Mouse (Mus musculus): ENCODE measurements around the gene Gm49721. TPM values are rescaled to one million over a fixed set of nuclear protein-coding genes. Genes with fewer than 3 reads are reported as not detected.
"Not testable (repeated sequence)": the region's sequence is repeated elsewhere in the genome, so short reads cannot be mapped to it uniquely, and the experiment has no call there.

Gm49721 gene
- polyA plus RNA-seq, 1 experiment from 2014 or later, result 0.17 TPM

- H3K36me3 ChIP-seq; H3K4me2 ChIP-seq; H3K9ac ChIP-seq; H3K27me3 ChIP-seq (replicated peaks); H3K4me3 ChIP-seq; ATAC-seq (ENCODE audit: extremely low read depth, insufficient number of reproducible peaks, low FRiP score, low TSS enrichment); H3K9me3 ChIP-seq; H3K4me1 ChIP-seq; H3K27ac ChIP-seq (replicated peaks): not testable (repeated sequence)
- 47% methylated on average over 7 of the region's 7 CpGs for WGBS
These were observed 51.5 kb downstream of the Gm49721 start for GRCm38 (mm10) chr17:7030204-7030603.

- not testable (repeated sequence) for H3K4me2 ChIP-seq; H3K27me3 ChIP-seq (replicated peaks); H3K4me1 ChIP-seq; H3K36me3 ChIP-seq; H3K9me3 ChIP-seq; ATAC-seq (ENCODE audit: extremely low read depth, insufficient number of reproducible peaks, low FRiP score, low TSS enrichment); H3K9ac ChIP-seq; H3K27ac ChIP-seq (replicated peaks); H3K4me3 ChIP-seq
- WGBS, result 53% methylated on average over 3 of the region's 6 CpGs
These were observed 52.0 kb downstream of the Gm49721 start for GRCm38 (mm10) chr17:7030622-7031174.

- not testable (repeated sequence) for H3K27me3 ChIP-seq (replicated peaks); H3K36me3 ChIP-seq; ATAC-seq (ENCODE audit: extremely low read depth, insufficient number of reproducible peaks, low FRiP score, low TSS enrichment); H3K9me3 ChIP-seq; H3K4me2 ChIP-seq; H3K27ac ChIP-seq (replicated peaks); H3K9ac ChIP-seq; H3K4me1 ChIP-seq; H3K4me3 ChIP-seq
- WGBS, result 63% methylated on average over 3 of the region's 17 CpGs
These were observed 54.8 kb downstream of the Gm49721 start for GRCm38 (mm10) chr17:7033192-7034166.

- H3K4me2 ChIP-seq; H3K9ac ChIP-seq; ATAC-seq (ENCODE audit: extremely low read depth, insufficient number of reproducible peaks, low FRiP score, low TSS enrichment); H3K4me3 ChIP-seq; H3K4me1 ChIP-seq; H3K36me3 ChIP-seq; H3K9me3 ChIP-seq; H3K27me3 ChIP-seq (replicated peaks); H3K27ac ChIP-seq (replicated peaks): not testable (repeated sequence)
- WGBS, result 59% methylated on average over 3 of the region's 4 CpGs
These were observed 90.4 kb downstream of the Gm49721 start for GRCm38 (mm10) chr17:7068997-7069539.

- 64% methylated on average over 7 of the region's 7 CpGs for WGBS
- not testable (repeated sequence) for H3K9me3 ChIP-seq; H3K4me3 ChIP-seq; ATAC-seq (ENCODE audit: extremely low read depth, insufficient number of reproducible peaks, low FRiP score, low TSS enrichment); H3K9ac ChIP-seq; H3K4me2 ChIP-seq; H3K4me1 ChIP-seq; H3K27ac ChIP-seq (replicated peaks); H3K27me3 ChIP-seq (replicated peaks); H3K36me3 ChIP-seq
These were observed 91.0 kb downstream of the Gm49721 start for GRCm38 (mm10) chr17:7069561-7070240.

- H3K4me3 ChIP-seq; H3K4me1 ChIP-seq; H3K9ac ChIP-seq; H3K36me3 ChIP-seq; H3K27ac ChIP-seq (replicated peaks); ATAC-seq (ENCODE audit: extremely low read depth, insufficient number of reproducible peaks, low FRiP score, low TSS enrichment); H3K27me3 ChIP-seq (replicated peaks); H3K9me3 ChIP-seq; H3K4me2 ChIP-seq: not testable (repeated sequence)
- 56% methylated on average over 3 of the region's 3 CpGs for WGBS
These were observed 95.8 kb downstream of the Gm49721 start for GRCm38 (mm10) chr17:7074494-7074893.

- WGBS, result 77% methylated on average over 5 of the region's 6 CpGs
- not testable (repeated sequence) for ATAC-seq (ENCODE audit: extremely low read depth, insufficient number of reproducible peaks, low FRiP score, low TSS enrichment); H3K4me2 ChIP-seq; H3K9me3 ChIP-seq; H3K36me3 ChIP-seq; H3K9ac ChIP-seq; H3K4me3 ChIP-seq; H3K4me1 ChIP-seq; H3K27me3 ChIP-seq (replicated peaks); H3K27ac ChIP-seq (replicated peaks)
These were observed 96.8 kb downstream of the Gm49721 start for GRCm38 (mm10) chr17:7075519-7075918.

GRCm38 (mm10) chr17:7079558-7079957, 100.9 kb downstream of the Gm49721 start:
- not testable (repeated sequence) for H3K27ac ChIP-seq (replicated peaks); H3K4me2 ChIP-seq; H3K36me3 ChIP-seq; ATAC-seq (ENCODE audit: extremely low read depth, insufficient number of reproducible peaks, low FRiP score, low TSS enrichment); H3K27me3 ChIP-seq (replicated peaks); H3K4me3 ChIP-seq; H3K9ac ChIP-seq; H3K4me1 ChIP-seq; H3K9me3 ChIP-seq
- 8% methylated on average over 1 of the region's 4 CpGs for WGBS

- H3K9me3 ChIP-seq; H3K4me2 ChIP-seq; H3K27ac ChIP-seq (replicated peaks); H3K4me1 ChIP-seq; H3K27me3 ChIP-seq (replicated peaks); H3K36me3 ChIP-seq; H3K9ac ChIP-seq; H3K4me3 ChIP-seq; ATAC-seq (ENCODE audit: extremely low read depth, insufficient number of reproducible peaks, low FRiP score, low TSS enrichment): not testable (repeated sequence)
- no CpG with 5 or more reads among the region's 5 CpGs for WGBS
These were observed 105.8 kb downstream of the Gm49721 start for GRCm38 (mm10) chr17:7084523-7084922.

GRCm38 (mm10) chr17:7085469-7086168, 106.9 kb downstream of the Gm49721 start:
- not testable (repeated sequence) for ATAC-seq (ENCODE audit: extremely low read depth, insufficient number of reproducible peaks, low FRiP score, low TSS enrichment); H3K36me3 ChIP-seq; H3K4me3 ChIP-seq; H3K27ac ChIP-seq (replicated peaks); H3K9ac ChIP-seq; H3K27me3 ChIP-seq (replicated peaks); H3K4me2 ChIP-seq; H3K9me3 ChIP-seq; H3K4me1 ChIP-seq
- WGBS, result no CpG with 5 or more reads among the region's 12 CpGs

GRCm38 (mm10) chr17:7086836-7087235, 108.1 kb downstream of the Gm49721 start:
- 79% methylated on average over 7 of the region's 8 CpGs for WGBS
- H3K9ac ChIP-seq; H3K27ac ChIP-seq (replicated peaks); H3K9me3 ChIP-seq; ATAC-seq (ENCODE audit: extremely low read depth, insufficient number of reproducible peaks, low FRiP score, low TSS enrichment); H3K36me3 ChIP-seq; H3K4me3 ChIP-seq; H3K4me2 ChIP-seq; H3K27me3 ChIP-seq (replicated peaks); H3K4me1 ChIP-seq: not testable (repeated sequence)
